Mouse (Mus musculus) cerebellum, adult 9-11 months (tissue): Measurements from ENCODE around the gene Tspan9.

Experiments
- DNase-seq: peaks from one replicate; pipeline ENCODE4 v3.0.0; 2022

The Tspan9 gene

DNA sequence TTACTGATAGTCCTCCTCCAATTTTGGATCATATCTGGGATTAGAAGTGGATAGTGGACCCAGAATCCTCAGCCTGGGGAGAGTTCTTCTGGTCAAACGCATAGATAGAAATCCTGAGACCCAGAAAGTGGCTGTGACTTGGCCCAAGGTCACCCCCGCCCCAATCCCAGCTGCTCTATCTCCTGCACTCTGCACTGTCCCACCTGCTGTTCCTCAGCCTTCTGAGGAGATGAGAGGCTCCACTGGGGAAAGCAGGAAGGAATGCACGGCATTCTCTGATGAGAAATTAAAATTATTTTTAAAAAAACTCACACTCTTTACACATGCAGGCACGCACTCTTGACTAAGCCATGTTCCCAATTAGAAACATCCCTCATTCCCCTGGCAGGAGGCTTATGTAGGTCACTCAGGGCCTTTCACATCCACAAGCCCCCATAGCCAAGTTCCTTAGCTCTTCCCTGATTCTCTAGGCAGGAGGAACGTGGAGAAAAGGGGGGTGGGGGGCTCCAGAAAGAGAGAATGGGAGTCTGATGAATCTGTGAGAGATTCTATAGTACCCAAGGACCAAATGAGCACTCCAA lies 135.3 kb downstream of the Tspan9 start:
- DNase-seq = no peak

DNA sequence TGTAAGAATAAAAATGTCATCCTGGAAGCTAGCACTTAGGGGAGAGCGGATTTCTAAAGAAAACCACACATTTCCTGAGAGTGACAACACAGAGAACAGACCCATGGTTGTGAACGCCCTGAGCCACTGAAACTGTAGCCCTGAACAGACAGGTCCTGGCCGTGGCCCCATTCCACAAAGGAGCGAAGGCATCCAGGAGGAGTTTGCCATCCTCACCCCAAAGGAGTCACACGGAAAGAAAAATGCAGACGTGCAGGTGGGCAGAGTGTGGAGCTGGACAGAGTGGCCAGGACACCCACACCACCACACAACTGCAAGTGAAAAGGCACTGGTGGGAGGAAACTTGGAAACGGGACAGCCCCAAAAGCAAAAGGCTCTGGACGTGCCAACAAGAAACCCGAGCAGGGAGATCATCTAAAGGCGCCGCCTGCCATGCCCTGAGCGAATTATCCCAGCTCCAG lies 136.1 kb downstream of the Tspan9 start:
- DNase-seq = peak; percentile 80

DNA sequence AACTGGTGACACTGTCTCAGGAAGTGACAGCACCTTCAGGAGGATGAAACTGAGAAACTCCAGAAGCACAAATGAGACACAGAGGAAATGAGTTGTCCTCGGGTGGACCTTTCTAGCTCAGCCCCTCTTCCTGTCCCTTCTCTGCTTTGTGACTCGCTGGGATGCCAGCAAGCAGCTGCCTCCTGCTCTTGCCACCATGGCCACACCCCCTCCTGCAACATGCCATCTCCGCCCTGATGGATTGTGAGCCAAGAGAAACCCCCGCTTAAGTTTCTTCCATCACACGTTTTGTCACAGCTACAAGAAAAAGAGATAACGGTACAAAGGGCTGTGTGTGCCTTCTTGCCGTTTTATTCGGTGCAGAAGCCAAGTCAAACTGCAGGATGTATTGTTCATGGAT lies 137.2 kb downstream of the Tspan9 start:
- peak; percentile 58 for DNase-seq

DNA sequence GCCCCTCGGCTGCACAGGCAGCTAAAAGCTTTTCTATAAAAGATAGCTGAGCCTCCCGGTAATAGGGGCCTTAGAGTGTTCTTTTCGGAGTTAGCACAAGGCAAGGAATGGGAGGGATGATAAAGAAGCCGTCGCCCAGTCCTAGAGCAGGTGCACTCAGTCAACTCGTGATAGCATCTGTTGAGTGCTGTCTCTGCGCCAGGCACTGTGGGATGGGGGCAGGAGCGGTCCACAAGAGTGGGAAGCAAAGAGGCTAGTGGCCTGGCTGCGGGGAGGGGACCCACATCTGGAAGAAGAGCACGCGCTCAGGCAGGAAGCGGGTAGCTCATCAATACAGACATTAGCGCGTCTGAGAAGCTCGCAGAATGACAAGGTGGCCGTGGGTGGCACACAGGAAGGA lies 138.8 kb downstream of the Tspan9 start:
- peak; percentile 64 for DNase-seq

GRCm38 (mm10) chr6:128003542-128003941 lies 139.9 kb downstream of the Tspan9 start:
- peak; percentile 59 for DNase-seq

GRCm38 (mm10) chr6:128002667-128003066 lies 140.7 kb downstream of the Tspan9 start:
- peak; percentile 80 for DNase-seq

GRCm38 (mm10) chr6:128002104-128002503 lies 141.3 kb downstream of the Tspan9 start:
- no peak for DNase-seq

DNA sequence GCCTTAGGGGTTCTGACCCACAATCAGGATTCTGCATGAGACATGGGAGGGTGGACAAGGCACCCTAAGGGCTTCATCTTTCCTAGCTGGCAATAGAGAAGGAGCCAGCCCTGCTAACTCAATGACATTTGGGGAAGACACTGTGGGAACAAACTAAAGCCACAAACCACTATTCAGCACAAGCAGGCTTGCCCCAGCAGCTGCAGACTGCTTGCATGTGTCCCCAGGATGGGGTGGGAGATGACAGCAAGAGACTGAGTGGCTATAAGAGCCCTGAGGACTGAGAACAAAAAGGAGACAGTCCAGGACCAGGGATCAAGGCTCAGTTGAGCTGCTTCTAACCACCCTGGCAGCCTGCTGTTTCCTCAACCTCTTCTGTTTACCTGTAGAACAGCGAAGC lies 141.8 kb downstream of the Tspan9 start:
- no peak for DNase-seq

GRCm38 (mm10) chr6:128000777-128001176 lies 142.6 kb downstream of the Tspan9 start:
- no peak for DNase-seq

DNA sequence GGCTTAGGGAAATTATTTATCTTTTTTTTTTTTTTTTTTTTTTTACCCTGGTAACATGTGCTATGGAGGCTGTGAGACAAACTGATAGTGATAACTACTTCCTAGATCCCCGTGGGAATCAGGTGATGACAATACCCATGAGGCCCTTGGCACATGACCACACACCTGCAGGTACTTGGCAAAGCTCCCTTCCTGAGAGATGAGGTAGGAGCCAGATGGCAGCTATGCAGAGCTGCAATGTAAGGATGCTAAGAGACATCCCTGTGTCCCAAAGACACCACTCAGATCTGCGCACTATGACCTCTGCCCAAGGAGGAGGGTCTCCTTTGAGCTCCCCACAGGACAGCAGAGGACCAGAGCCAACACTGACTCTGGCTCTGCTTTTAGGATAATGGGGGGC lies 144.3 kb downstream of the Tspan9 start:
- DNase-seq = peak; percentile 91

- DNase-seq = no peak
Measured at GRCm38 (mm10) chr6:127996928-127997327, 146.5 kb downstream of the Tspan9 start.

- DNase-seq = peak; percentile 68
Measured at GRCm38 (mm10) chr6:127992993-127993392, 150.4 kb downstream of the Tspan9 start.

DNA sequence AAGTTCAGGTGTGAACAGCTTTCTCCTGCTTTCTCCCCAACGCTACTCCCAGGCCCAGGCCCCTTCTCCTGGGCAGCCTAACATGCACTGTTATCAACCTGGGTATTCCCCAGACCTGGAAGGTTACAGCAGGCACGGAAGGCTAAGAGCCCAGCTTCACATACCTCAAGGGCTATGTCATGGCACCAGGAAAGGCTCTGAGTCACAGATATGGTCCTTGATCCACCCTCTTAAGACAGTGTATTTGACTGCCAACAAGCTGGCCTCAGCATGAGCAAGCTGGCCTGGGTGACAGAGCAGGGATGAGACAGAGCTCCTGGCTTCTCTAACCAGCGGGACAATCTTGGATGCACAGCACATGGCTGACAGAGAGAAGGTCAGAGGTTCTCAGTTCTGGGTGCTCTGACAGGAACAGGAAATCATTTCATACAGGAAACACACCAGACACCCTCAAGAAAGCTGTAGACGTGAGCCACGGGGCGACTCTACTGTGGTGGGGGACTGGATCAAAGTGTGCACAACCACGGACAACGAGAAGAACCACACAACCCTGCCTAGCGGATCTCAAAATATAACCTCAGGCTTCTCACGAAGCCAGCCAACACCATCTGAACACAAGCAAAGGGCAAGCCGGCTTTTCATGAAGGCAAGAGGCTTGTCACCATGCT lies 151.8 kb downstream of the Tspan9 start:
- DNase-seq = no peak

DNA sequence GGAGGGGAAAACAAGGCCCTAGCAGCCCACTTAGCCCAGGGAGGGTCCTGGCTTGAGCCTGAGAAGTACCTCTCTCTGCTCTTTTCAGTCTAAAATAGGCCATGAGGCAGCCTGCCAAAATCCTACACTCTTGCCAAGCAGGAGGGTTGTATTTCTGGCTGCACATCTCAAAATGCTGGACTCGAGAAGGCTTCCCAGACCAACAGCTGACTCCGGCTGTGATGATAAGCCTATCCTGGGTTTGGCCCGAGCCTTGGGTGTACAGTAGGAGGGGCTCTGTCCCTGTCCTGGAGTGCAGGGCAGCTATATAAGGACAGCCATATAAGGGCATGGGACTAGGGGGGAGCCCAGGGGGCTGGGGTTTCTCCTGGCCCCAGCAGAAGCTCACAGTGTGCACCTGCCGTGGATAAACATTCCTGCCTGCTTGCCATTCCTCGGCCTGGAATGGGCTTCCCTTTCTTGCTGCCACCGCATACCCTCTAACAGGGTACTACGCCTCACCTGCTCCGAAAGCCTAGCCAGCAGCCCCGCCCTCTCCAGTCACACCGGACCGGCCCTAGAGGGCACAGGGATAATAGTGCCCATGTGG lies 153.7 kb downstream of the Tspan9 start:
- DNase-seq = peak; percentile 94

GRCm38 (mm10) chr6:127988944-127989494 lies 154.4 kb downstream of the Tspan9 start:
- DNase-seq = no peak

DNA sequence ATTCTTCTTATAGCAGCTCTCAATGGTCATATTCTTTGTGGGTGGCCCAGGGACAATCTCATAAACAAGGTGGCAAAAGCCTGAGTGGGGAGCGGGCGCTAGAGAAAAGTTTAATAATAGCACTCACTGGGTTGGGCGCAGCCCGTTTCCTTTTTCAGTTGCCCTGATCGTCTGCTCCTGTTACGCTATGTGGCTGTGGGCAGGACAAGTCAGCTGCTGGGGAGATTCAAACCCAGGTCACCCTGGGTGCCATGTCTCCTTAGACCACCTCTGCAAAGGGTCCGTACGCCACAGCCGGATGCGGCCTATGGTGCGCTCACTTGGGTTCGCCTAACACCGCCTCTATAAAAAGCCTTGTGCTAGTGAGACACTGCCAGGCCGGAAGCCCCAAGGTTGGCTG lies 156.0 kb downstream of the Tspan9 start:
- DNase-seq = no peak

DNA sequence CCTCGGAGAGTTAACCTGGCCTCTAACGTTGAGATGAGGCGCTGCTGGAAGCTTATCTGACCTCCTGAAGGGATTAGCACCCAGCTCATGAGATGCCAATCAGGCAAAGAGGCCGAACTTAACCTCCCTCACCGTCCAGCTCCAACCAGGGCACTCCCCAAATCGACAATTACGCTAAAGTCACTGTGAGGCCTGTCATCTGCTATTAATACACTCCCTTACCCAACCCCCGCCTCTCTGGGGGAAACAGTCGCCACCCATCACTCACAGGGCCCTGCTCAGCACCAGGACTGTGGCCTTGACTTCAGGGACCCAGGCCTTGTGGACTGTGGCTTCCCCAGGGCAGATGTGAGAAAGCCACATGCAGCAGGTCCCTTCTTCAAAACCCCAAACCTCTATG lies 157.0 kb downstream of the Tspan9 start:
- DNase-seq = no peak

DNA sequence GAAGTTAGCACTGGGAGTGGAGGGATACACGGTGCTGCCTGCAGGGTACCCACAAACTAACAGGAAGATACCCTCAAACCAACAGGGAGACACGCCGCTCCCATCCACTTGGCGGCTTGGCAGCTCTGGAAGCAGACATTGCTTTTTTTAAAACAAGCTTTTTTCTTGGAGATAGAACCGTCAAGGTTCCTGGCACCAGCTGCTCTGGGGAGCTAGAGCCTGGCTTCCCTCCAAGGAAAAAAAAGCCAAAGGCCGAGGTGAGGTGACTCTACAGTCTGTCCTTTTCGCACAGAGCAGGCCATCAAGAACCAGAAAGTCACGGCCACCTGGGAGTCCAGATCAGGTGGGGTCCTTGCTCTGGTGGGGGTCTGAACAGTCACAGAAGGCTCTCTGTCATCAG lies 162.2 kb downstream of the Tspan9 start:
- DNase-seq = peak; percentile 91

DNA sequence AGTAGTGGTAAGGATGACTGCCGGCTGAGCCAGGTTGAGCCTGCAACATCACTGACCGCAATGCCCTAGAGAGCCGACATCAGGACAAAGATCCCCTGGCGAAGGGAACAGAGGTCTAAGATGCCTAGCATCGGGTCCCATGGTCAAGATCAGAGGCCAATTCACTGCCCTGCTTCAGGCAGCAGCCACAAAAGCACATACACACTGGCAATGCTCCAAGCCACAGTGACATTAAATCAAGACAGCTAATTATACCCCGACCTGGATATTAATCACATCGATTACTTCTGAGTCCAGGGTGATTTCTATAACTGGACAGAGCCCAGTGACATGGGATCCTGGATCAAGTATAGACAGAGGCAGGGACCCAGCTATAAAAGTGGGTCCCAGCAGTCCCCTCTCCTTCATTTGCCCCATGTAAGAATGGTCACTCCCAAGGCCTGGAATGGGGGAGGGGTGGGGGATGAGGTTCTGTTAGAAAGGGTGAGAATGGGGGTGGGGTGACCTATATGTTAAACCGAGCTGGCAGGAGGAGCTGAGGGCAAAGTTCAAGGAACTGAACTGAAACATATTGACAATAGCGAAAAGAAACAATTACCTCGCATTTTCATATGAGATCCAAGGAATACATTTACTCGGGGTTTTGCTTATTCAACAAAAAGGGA lies 162.9 kb downstream of the Tspan9 start:
- DNase-seq = peak; percentile 69

GRCm38 (mm10) chr6:127979831-127980230 lies 163.6 kb downstream of the Tspan9 start:
- DNase-seq = peak; percentile 98

GRCm38 (mm10) chr6:127978941-127979340 lies 164.5 kb downstream of the Tspan9 start:
- DNase-seq = peak; percentile 73

DNA sequence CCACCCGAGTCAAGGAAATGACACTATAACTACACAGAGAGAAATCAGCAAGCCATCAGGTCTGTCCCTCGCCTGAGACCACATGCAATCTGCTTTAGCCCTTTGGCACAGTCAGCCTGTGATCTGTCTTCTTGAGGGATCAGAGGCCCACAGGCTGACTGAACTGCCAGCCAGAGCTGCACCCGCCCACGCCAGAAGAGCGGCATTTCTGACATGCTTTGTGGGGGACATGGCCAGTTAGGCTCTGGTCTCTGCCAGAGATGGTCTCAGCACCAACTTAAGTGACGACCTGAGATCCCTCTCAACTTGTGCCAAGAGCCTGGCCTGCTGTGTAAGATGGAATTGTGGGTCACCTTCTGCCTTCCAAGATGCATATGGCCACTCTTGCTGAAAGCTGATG lies 166.7 kb downstream of the Tspan9 start:
- DNase-seq = peak; percentile 69

- peak; percentile 42 for DNase-seq
Measured at GRCm38 (mm10) chr6:127974000-127974399, 169.4 kb downstream of the Tspan9 start.

DNA sequence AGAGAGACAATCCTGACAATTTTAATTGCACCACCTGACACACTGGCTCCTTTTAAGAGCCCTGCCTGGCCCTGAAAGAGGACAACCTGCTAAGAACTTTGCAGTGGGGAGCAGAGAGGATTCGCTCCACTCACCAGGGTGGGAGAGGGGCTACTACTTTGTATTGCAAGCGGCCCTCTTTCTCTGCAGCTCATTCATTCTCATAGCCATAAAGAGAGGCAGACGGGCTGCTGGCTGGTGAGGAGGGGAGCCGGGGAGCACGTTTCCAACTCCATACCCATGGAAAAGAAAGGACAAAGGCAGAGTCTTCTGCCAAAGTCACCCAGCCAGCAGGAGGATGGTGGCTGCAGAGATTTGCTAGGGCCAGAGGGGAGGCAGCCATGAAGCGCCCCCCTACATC lies 169.8 kb downstream of the Tspan9 start:
- DNase-seq = no peak
